9 mouse cellular contexts compared by ENCODE assay signal in genomic region chr9:52678839-52679215, GRCm38 (mm10). TPM values are rescaled to one million over a fixed set of nuclear protein-coding genes. Genes with fewer than 3 reads are reported as not detected.
A peak's percentile ranks its signal among the peaks of the same experiment; 100 is the strongest.
DNase-seq lines count a peak whose midpoint lies in the region; ATAC-seq and TF ChIP-seq lines count a peak whose summit lies in the region.
"Had no signal": no experiment of that assay in that cellular context is flagged by ENCODE, and none has a peak within 500 bp of the region (broad histone marks: within the 10 kb centered on the region; RNA-seq: fewer than 3 reads in every experiment).

No protein-coding gene starts in this region.

- no peak for DNase-seq in cerebellum, adult 2 months
- DNase-seq in ovary, postnatal 36 days (ENCODE audit: low spot score) = peak; percentile 3
- DNase-seq in ovary, postnatal 14 days (ENCODE audit: low spot score) = no peak
- DNase-seq in limb, embryonic 14.5 days (ENCODE audit: low spot score) = no peak
- DNase-seq in frontal cortex, adult 2 months (ENCODE audit: extremely low spot score in 1 of 2, low spot score in 1 of 2) = no peak
- no peak for DNase-seq in yolk sac, embryonic 10.5 days (ENCODE audit: low spot score)
- DNase-seq: adrenal gland, adult 8-10 months had no signal

- TF ChIP-seq POLR2A in cerebellum, adult 2 months (IDR thresholded peaks at IDR 0.05; ENCODE audit: borderline replicate concordance, insufficient read depth, low read length) = no peak
- no peak for TF ChIP-seq POLR2A in limb, embryonic 14.5 days (IDR thresholded peaks at IDR 0.05; ENCODE audit: borderline replicate concordance, extremely low read depth, insufficient read depth, insufficient read length)

- peaks cover 6% of the 10 kb centered on the region; the same call in 1 of the 2 replicates for H3K4me1 ChIP-seq in cerebellum, adult 2 months (ENCODE audit: control insufficient read depth, insufficient read depth, low read length)
- no peaks in the 10 kb centered on the region; the same call in 1 of the 2 replicates for H3K4me1 ChIP-seq in limb, embryonic 14.5 days (ENCODE audit: control insufficient read depth, insufficient read depth, low read length)

- H3K9me3 ChIP-seq in limb, embryonic 14.5 days (ENCODE audit: control insufficient read depth, low read length) = no peaks in the 10 kb centered on the region

- ATAC-seq in cerebellum, adult (ENCODE audit: insufficient number of reproducible peaks, low FRiP score, low TSS enrichment) = no peak
- ATAC-seq in limb, embryonic 14.5 days (ENCODE audit: low FRiP score, low read depth) = no peak
- no peak for ATAC-seq in inflammation-experienced regulatory T-cells, adult 6 months

- no peaks in the 10 kb centered on the region; the same call in 1 of the 2 replicates for H3K27me3 ChIP-seq in cerebellum, adult 2 months (ENCODE audit: control insufficient read depth, insufficient read depth, low read length)
- H3K27me3 ChIP-seq in limb, embryonic 14.5 days (ENCODE audit: control insufficient read depth, insufficient read depth, low read length) = peaks cover 45% of the 10 kb centered on the region

- TF ChIP-seq CTCF in cerebellum, adult 2 months (IDR thresholded peaks at IDR 0.05; ENCODE audit: borderline replicate concordance, insufficient read depth, low read depth, low read length) = no peak

- H3K4me3 ChIP-seq in cerebellum, adult 2 months (replicated peaks; ENCODE audit: insufficient read depth, low read depth, low read length) = peak overlapping the region; percentile 43
- peak overlapping the region; percentile 42 for H3K4me3 ChIP-seq in limb, embryonic 14.5 days (replicated peaks; ENCODE audit: low read length)

- WGBS in cerebellum, adult 2 months = 2% methylated on average over 10 of the region's 10 CpGs
- WGBS in limb, embryonic 14.5 days = 0% methylated on average over 8 of the region's 10 CpGs

- no peaks in the 10 kb centered on the region for H3K36me3 ChIP-seq in limb, embryonic 14.5 days (ENCODE audit: control insufficient read depth, insufficient read depth, low read length)

- H3K4me2 ChIP-seq in limb, embryonic 14.5 days (replicated peaks; ENCODE audit: low read depth, low read length, severe bottlenecking) = peak overlapping the region; percentile 82

- H3K9ac ChIP-seq in limb, embryonic 14.5 days (ENCODE audit: low read depth, low read length, severe bottlenecking) = 0 out of 2 replicates have a peak overlapping the region, but pooled peaks have one; percentile 25

- no peak overlapping the region for H3K27ac ChIP-seq in cerebellum, adult 2 months (ENCODE audit: insufficient read depth, low read length)
- no peak overlapping the region for H3K27ac ChIP-seq in limb, embryonic 14.5 days (replicated peaks; ENCODE audit: low read depth, low read length)

RNA-seq across cellular contexts. Expression of gene AI593442, which starts 0.8 kb away (rescaled TPM):
- polyA plus RNA-seq in cerebellum, adult 2 months (2012; rRNA removed) = 22.5 and 28.1 TPM in 2 replicates
- 1.3 and 1.4 TPM in 2 replicates for polyA plus RNA-seq in limb, embryonic 14.5 days (2012; rRNA removed)
- 3.4 and 3.8 TPM in 2 replicates for polyA plus RNA-seq in limb, embryonic 14.5 days (2014; fragmentation: Nextera tagmentation; extraction: Ambion mirVana)
- polyA plus RNA-seq in frontal cortex, adult 2 months (2012; rRNA removed) = 42.5 and 54.1 TPM in 2 replicates
- under 1 TPM in 1 of 3 experiments, not detected in 2; 0.12 TPM for polyA plus RNA-seq in inflammation-experienced regulatory T-cells, adult 6 months (2017; shearing (Covaris generic))
